Comparison of ENCODE assay signal across 26 mouse cellular contexts in genomic region chr16:42635766-42636165, GRCm38 (mm10).
DNase-seq lines count a peak whose midpoint lies in the region; ATAC-seq and TF ChIP-seq lines count a peak whose summit lies in the region.
"Had no signal": no experiment of that assay in that cellular context is flagged by ENCODE, and none has a peak within 500 bp of the region (broad histone marks: within the 10 kb centered on the region; RNA-seq: fewer than 3 reads in every experiment).

No protein-coding gene starts in this region.

- TF ChIP-seq CTCF in lung, embryonic 14.5 days (IDR thresholded peaks at IDR 0.05; ENCODE audit: low read depth), result no peak
- TF ChIP-seq CTCF in lung, postnatal 0 days (IDR thresholded peaks at IDR 0.05), result no peak
- TF ChIP-seq CTCF in left cerebral cortex, adult 2 months (IDR thresholded peaks at IDR 0.05), result no peak

- no peaks in the 10 kb centered on the region for H3K27me3 ChIP-seq in lung, embryonic 14.5 days (ENCODE audit: insufficient read depth, low read length)
- no peaks in the 10 kb centered on the region for H3K27me3 ChIP-seq in lung, postnatal 0 days (replicated peaks; ENCODE audit: insufficient read depth, low read length)
- H3K27me3 ChIP-seq: CH12.LX; embryonic facial prominence, embryonic 12.5 days; forebrain, embryonic 13.5 days; forebrain, embryonic 15.5 days had no signal

- TF ChIP-seq EP300 in lung, postnatal 0 days (IDR thresholded peaks at IDR 0.05), result no peak

- ATAC-seq in lung, embryonic 14.5 days (ENCODE audit: insufficient read depth), result peak; percentile 66; the same call in 1 of the 2 replicates
- peak; percentile 80 for ATAC-seq in lung, postnatal 0 days
- ATAC-seq: activated CD4-positive, CD25-positive, alpha-beta regulatory T cell, adult 4 months; CD4-positive, CD25-positive, alpha-beta regulatory T cell, adult 4 months; forebrain, embryonic 13.5 days; forebrain, embryonic 15.5 days; Patski had no signal

- no peak overlapping the region for H3K9ac ChIP-seq in lung, embryonic 14.5 days
- no peak overlapping the region for H3K9ac ChIP-seq in lung, postnatal 0 days (replicated peaks; ENCODE audit: low read depth)
- H3K9ac ChIP-seq: embryonic facial prominence, embryonic 12.5 days; forebrain, embryonic 13.5 days; forebrain, embryonic 15.5 days had no signal

- intact Hi-C loops in left cerebral cortex, adult 2 months (cut with DNase I), result no loop called here

- no peaks in the 10 kb centered on the region for H3K36me3 ChIP-seq in lung, embryonic 14.5 days (ENCODE audit: insufficient read depth)
- no peaks in the 10 kb centered on the region for H3K36me3 ChIP-seq in lung, postnatal 0 days (ENCODE audit: insufficient read depth, low read length)
- H3K36me3 ChIP-seq: embryonic facial prominence, embryonic 10.5 days; embryonic facial prominence, embryonic 12.5 days; forebrain, embryonic 15.5 days; G1E had no signal

- no peaks in the 10 kb centered on the region for H3K4me1 ChIP-seq in lung, embryonic 14.5 days (ENCODE audit: insufficient read depth)
- no peaks in the 10 kb centered on the region for H3K4me1 ChIP-seq in lung, postnatal 0 days (ENCODE audit: insufficient read depth, low read depth, low read length)
- H3K4me1 ChIP-seq: embryonic facial prominence, embryonic 10.5 days; embryonic facial prominence, embryonic 12.5 days; forebrain, embryonic 13.5 days; forebrain, embryonic 15.5 days had no signal

- no peaks in the 10 kb centered on the region for H3K9me3 ChIP-seq in lung, embryonic 14.5 days (ENCODE audit: low read depth, low read length)
- no peaks in the 10 kb centered on the region for H3K9me3 ChIP-seq in lung, postnatal 0 days (ENCODE audit: low read length)
- H3K9me3 ChIP-seq: embryonic facial prominence, embryonic 10.5 days; embryonic facial prominence, embryonic 12.5 days; forebrain, embryonic 13.5 days; forebrain, embryonic 15.5 days; G1E had no signal

- DNase-seq in lung, embryonic 14.5 days, result peak; percentile 9
- DNase-seq in lung, postnatal 4 days, result no peak
- DNase-seq in 416B (ENCODE audit: low read depth), result peak; percentile 69
- DNase-seq in lung, postnatal 0 days (ENCODE audit: low spot score), result peak; percentile 44
- DNase-seq in lung, postnatal 25 days (ENCODE audit: low spot score), result peak; percentile 21
- no peak for DNase-seq in left cerebral cortex, adult 2 months (ENCODE audit: extremely low spot score in 1 of 2, low spot score in 2 of 2)
- no peak for DNase-seq in heart, adult 18-20 months
- no peak for DNase-seq in layer of hippocampus, adult 9-11 months
- DNase-seq: adrenal gland, adult 8-10 months; adrenal gland, postnatal 14 days; adrenal gland, postnatal 36 days; B cell, adult 2 months; cerebellum, adult 11-12 months; cerebellum, adult 2 months; cerebellum, adult 9-10 months; cerebellum, postnatal 10 days; cerebellum, postnatal 25 days had no signal

- H3K27ac ChIP-seq in lung, embryonic 14.5 days (ENCODE audit: low read depth), result no peak overlapping the region
- no peak overlapping the region for H3K27ac ChIP-seq in lung, postnatal 0 days (ENCODE audit: low read length)
- no peak overlapping the region for H3K27ac ChIP-seq in left cerebral cortex, adult 2 months
- H3K27ac ChIP-seq: embryonic facial prominence, embryonic 10.5 days; embryonic facial prominence, embryonic 12.5 days; forebrain, embryonic 13.5 days; forebrain, embryonic 15.5 days had no signal

- whole genome bisulfite sequencing in lung, embryonic 14.5 days, result 54% methylated on average over 3 of the region's 3 CpGs
- 38% methylated on average over 3 of the region's 3 CpGs for WGBS in lung, postnatal 0 days

- no peak overlapping the region for H3K4me3 ChIP-seq in lung, embryonic 14.5 days (ENCODE audit: low read depth, low read length)
- no peak overlapping the region for H3K4me3 ChIP-seq in lung, postnatal 0 days (ENCODE audit: low read depth, low read length)
- no peak overlapping the region for H3K4me3 ChIP-seq in left cerebral cortex, adult 2 months
- H3K4me3 ChIP-seq: embryonic facial prominence, embryonic 10.5 days; embryonic facial prominence, embryonic 12.5 days; forebrain, embryonic 13.5 days; forebrain, embryonic 15.5 days had no signal

- no peak overlapping the region for H3K4me2 ChIP-seq in lung, embryonic 14.5 days
- H3K4me2 ChIP-seq in lung, postnatal 0 days (replicated peaks; ENCODE audit: low read depth, low read length), result no peak overlapping the region
- H3K4me2 ChIP-seq: embryonic facial prominence, embryonic 12.5 days; forebrain, embryonic 13.5 days; forebrain, embryonic 15.5 days had no signal

Comparison
In these comparisons a context has a peak if more than half of its experiments do, and no peak if none do; other contexts are left out.
1. DNase-seq: peak in lung, embryonic 14.5 days (single experiment), 416B (single experiment), lung, postnatal 0 days (single experiment) and lung, postnatal 25 days (single experiment); none in lung, postnatal 4 days (0 of 2), left cerebral cortex, adult 2 months (0 of 2), heart, adult 18-20 months (0 of 2) and layer of hippocampus, adult 9-11 months (single experiment).